Mouse (Mus musculus) T-helper 2 cell (primary cell): Measurements from ENCODE around the gene Fkbp5.
"Not testable (repeated sequence)": the region's sequence is repeated elsewhere in the genome, so short reads cannot be mapped to it uniquely, and the experiment has no call there.

Experiments used
- in situ Hi-C: fragments of 300-600 bp; cut with MboI, MseI; formaldehyde crosslinking; loops from one replicate; pipeline ENCODE4 v1.15.1; 2025; ENCODE audit warnings: high pct_unique_total_duplicates

Gene Fkbp5

DNA sequence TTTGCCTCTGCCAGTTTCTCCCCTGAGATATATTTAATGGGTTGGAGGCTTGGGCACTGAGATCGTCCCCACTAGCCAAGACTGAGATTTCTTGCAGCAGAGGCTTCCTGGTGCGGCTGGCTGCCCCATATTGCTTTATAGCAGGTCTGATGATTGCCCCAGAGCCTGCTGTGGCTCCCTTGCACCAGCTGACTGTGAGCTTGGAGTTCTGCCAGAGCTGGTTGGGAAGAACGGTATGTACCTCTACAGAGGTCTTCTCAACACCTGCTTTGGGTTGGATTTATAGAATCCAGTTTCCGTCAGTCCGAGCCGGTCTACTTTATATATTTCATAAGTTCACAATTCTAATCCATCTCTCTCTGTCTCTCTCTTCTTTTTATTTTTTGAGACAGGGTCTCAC is 93.0 kb downstream of the Fkbp5 start:
- in situ Hi-C loops = no loop called here

DNA sequence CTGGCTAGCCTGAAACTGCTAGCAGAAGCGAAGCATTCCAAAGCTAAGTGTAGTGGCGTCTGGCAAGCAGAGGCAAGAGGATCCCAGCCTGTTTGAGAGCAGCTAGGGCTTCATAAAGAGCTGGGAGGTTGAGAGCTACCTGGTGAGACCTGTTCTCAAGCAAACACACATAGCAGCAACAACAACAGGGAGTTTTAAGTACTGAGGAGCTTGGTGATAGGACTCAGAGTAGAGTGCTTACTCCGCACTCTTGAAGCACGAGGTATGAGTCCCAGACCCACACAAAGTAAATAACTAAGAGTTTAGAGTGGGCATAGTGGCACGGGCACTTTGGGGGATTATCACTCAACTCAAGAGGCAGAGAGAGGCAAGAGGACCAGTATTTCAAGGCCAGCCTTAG is 96.3 kb downstream of the Fkbp5 start:
- in situ Hi-C loops = no loop called here

GRCm38 (mm10) chr17:28420229-28421051 is 96.9 kb downstream of the Fkbp5 start:
- in situ Hi-C loops = no loop called here

- in situ Hi-C loops = no loop called here
Measured at GRCm38 (mm10) chr17:28419636-28420035, 97.7 kb downstream of the Fkbp5 start.

DNA sequence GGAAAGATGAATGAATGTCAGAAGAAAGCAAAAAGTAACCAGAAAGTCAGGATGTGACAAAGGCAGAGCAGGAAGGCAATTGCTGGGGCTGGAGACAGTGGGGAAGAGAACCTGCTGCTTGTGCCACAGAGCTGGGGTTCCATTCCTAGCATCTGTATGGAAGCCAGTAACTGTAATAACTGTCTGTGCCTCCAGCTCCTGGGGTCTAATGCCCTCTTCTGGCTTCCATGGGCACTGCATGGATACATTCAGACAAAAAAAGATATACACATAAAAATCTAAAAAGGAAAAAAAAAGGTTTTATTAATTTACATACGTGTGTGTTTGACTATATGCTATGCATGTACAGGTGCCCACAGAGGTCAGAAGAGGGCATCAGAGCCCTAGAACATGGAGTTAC is 98.4 kb downstream of the Fkbp5 start:
- in situ Hi-C loops = no loop called here

DNA sequence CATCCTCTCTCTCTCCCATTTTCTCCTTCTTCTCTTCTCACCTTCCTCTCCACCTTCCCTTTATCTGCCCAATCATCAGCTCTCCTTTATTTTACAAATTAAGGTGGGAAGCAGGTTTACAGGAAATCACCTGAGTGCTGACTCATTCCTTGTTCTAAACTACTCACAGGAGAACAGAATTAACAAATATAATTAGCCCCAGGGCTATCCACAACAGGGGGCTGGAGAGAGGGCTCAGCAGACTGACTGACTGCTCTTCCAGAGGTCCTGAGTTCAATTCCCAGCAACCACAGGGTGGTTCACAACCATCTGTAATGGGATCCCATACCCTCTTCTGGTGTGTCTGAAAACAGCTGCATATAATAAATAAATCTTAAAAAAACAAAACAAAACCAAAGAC is 98.8 kb downstream of the Fkbp5 start:
- in situ Hi-C loops = not testable (repeated sequence)

- in situ Hi-C loops = no loop called here
Measured at GRCm38 (mm10) chr17:28417771-28418170, 99.6 kb downstream of the Fkbp5 start.

GRCm38 (mm10) chr17:28415271-28415670 is 102.1 kb downstream of the Fkbp5 start:
- in situ Hi-C loops = no loop called here

GRCm38 (mm10) chr17:28411381-28411960 is 105.9 kb downstream of the Fkbp5 start:
- in situ Hi-C loops = no loop called here

DNA sequence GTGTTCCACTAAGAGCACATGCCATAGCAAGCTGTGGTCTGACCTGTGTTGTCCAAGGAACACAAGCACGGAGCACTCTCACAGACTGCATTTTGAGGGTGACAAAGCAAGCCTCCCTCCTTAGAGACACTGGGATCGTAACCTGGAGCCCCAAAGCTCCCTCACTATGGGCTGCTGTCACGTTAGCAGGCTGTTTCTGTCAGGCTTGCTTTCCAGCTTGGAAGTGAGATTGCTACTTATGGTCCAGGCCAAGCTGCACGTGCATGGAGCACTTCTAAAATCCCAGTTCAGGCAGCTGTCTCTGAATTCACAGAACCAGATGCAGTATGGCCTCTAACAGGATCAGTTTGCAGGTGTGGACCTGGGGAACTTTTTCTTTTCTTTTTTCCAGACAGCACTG is 106.6 kb downstream of the Fkbp5 start:
- in situ Hi-C loops = no loop called here

- in situ Hi-C loops = no loop called here
Measured at GRCm38 (mm10) chr17:28408251-28408918, 108.9 kb downstream of the Fkbp5 start.

DNA sequence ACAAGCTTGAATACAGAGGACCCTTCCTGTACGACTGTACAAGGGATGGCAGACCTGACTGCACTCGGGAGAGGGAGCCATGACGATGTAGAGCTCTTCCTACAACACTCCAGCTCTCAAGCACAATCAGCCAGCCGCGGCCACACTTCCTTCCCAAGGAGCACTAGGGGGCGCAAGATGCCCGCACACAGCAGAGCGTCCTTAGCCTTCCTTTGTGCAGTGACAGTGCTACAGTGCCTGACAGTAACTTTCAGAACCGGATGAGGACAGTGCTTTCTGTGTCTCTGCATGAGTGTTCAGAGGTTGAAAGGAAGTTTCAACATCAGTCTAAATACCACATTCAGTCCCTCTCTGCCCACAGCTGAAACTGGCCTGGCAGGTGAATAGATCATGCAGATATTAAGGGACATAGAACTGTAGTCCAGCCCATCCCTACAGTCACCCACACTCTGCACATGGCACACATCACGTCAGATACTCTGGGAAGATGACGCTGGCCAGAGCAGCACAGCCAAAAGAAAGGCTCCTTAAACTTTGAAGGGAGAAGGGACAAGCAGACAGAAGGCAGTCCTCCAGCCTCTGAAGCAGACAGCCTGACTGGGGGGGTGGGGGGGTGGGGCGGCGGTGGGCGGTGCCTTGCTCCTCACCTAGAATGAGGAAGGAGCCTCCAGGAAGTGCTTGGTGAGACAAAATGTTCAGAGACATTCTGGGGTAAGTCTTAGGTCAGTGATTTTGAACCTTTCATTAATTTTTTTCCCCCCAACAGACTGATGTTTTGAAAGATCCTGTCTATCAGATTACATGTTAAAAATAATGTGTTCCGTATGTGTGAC is 109.7 kb downstream of the Fkbp5 start:
- in situ Hi-C loops = no loop called here

DNA sequence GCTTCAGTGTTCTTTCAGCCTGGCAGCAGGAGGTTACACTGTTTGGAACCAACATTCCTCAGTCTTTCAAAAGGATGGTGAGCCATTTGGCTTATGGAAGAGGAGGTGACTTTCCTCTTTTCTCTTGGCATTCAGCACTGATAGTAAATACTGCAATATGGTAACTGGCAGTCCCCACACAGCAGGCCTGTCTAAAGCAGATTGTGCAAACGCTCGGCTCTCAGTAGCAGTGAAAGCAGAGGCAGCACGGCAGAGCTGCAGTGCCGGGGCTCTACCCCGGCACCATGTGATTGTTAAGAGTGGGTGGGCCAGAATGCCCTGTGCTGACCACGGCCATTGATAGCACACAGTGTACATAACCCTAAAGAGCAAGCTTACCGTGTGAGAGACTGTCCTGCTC is 110.9 kb downstream of the Fkbp5 start:
- in situ Hi-C loops = no loop called here

- in situ Hi-C loops = not testable (repeated sequence)
Measured at GRCm38 (mm10) chr17:28404745-28405144, 112.6 kb downstream of the Fkbp5 start.

DNA sequence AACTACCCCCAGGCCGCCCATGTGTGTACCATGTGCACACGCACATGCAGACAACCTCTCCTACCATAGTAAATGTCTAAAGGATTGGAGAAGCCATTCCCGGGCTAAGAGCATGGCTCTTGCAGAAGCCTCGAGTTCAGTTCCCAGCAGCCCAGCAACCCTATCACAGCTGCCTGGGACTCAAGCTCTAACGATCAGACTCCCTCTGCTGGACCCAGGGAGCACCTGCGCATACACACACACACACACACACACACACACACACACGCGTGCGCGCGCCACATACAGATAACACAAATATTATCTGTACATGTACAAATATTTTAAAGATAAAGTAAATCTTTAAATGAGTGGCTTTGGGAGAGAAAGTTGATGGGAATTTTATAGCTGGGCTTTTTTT is 113.0 kb downstream of the Fkbp5 start:
- in situ Hi-C loops = no loop called here

DNA sequence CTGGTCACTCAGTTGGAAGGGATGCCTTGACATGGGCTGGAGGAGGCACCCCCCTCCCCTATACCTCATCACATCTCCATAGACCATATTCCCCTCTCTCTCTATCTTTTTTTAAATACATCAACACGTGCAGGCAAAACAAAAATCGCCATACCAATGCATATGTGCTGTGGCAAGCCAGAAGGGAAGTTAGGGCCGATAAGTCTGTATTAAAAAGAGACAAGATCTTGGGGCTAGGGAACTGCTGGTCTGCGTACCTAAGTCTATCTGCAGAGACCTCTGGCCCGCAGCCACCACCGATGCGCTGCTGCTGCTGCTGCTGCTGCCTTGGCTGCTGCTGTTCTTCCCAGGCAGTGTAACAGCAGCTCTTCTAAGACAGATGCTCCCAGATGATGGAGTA is 122.3 kb downstream of the Fkbp5 start:
- in situ Hi-C loops = no loop called here

GRCm38 (mm10) chr17:28394051-28394765 is 123.1 kb downstream of the Fkbp5 start:
- in situ Hi-C loops = no loop called here

GRCm38 (mm10) chr17:28391568-28392432 is 125.5 kb downstream of the Fkbp5 start:
- in situ Hi-C loops = no loop called here

DNA sequence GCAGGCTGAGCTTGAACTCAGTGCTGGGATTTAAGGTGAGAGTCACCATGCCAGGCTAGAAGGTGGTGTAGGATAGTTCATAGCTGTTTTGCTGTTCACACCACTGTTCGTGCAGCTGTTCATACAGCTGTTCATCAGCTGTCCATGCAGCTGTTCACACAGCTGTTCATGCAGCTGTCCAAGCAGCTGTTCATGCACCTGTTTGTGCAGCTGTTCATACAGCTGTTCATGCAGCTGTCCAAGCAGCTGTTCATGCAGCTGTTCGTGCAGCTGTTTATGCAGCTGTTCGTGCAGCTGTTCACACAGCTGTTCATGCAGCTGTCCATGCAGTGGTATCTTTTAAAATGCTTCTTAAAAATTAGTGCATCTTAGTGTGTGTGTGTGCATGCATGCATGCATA is 128.8 kb downstream of the Fkbp5 start:
- in situ Hi-C loops = loop anchor here (10.0 kb wide), 1 partner anchor 146 kb away; the partner anchor contains the start of gene Armc12
